ENCODE assay signal across 1 mouse cellular context in genomic region chr17:12562215-12562614, GRCm38 (mm10).
TF ChIP-seq lines count a peak whose summit lies in the region.

No protein-coding gene starts in this region.

TF ChIP-seq in MEL, 35 proteins besides CTCF, POLR2A, EP300 and RAD21:
- no peak for TF ChIP-seq MAFK (IDR thresholded peaks at IDR 0.05; ENCODE audit: borderline replicate concordance, low read depth, low read length)
- TF ChIP-seq SMC3 (IDR thresholded peaks at IDR 0.05; ENCODE audit: low read depth, low read length) = peak; percentile 20; the same call in 1 of the 2 replicates
